Mouse (Mus musculus): Measurements from ENCODE around the gene Strap. TPM values are rescaled to one million over a fixed set of nuclear protein-coding genes. Genes with fewer than 3 reads are reported as not detected.
A peak's percentile ranks its signal among the peaks of the same experiment; 100 is the strongest.

The Strap gene
- total RNA-seq, 1 experiment from 2014 or later: 107 TPM

DNA sequence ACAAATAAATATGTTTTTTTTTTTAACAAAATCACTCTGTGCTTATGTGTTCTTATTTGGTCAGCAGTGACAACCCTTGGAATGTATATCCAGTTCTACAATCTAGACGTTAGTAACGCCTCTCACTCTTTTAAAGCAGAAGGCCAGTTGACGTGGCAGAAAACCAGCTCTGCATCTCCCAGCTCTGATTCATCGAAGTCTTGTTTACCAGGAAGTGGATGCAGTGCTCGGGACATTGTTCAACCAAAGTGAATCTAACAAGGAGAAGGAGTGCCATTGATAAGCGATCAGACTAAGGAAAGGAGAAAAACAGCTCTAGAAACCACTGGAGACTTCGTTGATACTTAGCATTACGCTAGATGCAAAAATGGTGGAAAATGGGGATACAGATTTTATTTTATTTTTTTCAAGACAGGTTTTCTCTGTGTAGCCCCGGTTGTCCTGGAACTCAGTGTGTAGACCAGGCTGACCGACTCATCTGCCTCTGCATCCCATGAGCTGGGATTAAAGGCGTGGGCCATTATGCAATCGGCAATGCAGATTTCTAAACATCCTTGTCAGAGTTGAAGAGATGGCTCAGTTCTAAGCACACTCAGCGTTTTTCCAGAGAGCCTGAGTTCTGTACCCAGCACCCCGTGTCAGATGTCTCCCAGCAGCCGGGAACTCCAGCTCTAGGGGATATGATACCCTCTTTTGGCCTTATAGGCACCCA is 12.5 kb upstream of the Strap start:
- no peak for DNase-seq

DNA sequence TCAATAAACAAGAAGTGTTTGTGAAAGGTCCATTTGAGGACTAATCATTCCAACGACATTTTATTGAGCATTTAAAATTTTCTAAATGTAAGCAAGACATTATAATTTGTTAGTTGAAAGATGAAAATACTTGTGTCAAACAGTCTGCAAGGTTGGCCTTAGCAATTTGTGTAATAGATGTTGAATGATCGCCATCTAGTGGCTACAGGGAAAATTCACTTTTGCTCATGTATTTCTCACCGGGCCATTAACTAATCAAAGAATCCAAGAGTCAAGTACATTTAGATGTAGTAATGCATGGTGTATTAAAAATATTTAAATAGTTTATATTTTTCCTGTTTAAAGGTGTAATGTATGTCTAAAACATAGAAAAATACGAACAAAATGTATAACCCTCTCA is 11.0 kb upstream of the Strap start:
- no peak for DNase-seq

GRCm38 (mm10) chr6:137734460-137734845 is 425 bp upstream of the Strap start:
- DNase-seq: no peak

DNA sequence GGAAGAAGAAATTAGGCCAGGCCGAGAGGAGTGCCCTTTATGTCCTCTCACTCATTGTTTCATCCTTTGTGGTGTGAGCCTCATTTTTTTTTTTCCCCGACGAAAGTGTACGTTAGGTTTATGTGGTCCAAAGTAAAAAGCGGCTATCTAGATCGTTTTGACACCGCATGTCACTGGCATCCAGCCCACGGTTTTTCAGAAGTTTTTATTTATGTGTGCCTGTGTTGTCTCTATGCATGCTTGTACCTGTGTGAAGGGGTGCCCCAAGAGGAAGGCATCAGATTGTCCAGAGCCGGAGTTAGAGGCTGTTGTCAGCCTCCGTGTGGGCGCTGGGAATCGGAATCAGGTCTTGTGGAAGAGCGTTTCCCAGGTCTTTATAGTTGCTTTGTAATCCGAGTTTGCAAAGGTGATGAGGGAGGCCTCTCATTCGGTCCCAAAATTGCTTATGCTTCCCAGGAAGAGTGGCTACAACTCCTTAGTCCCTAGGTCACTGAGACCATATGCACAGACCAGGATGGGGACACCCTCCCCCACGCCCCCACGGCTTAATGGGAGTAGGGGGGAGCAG is 877 bp downstream of the Strap start:
- DNase-seq: no peak

- DNase-seq: no peak
Measured at GRCm38 (mm10) chr6:137740972-137741371, 6.1 kb downstream of the Strap start.

DNA sequence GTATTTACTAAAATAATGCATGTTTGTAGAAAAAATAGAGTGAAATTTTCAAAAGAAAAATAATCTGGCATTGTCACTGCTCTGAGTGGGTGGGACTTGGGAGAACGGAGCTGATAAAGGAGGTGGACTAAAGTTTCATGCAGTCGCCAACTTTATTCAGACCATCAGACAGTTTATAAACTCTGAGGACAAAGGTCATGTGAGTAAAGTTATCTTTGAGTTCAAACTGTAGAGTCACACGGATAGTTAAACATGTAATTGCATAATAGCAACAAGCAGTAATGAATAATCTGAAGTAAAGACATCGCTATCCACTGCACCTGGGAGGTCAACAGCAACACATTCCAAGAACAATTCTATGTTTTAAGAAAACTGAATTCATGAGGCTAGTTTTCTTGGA is 9.8 kb downstream of the Strap start:
- no peak for DNase-seq

DNA sequence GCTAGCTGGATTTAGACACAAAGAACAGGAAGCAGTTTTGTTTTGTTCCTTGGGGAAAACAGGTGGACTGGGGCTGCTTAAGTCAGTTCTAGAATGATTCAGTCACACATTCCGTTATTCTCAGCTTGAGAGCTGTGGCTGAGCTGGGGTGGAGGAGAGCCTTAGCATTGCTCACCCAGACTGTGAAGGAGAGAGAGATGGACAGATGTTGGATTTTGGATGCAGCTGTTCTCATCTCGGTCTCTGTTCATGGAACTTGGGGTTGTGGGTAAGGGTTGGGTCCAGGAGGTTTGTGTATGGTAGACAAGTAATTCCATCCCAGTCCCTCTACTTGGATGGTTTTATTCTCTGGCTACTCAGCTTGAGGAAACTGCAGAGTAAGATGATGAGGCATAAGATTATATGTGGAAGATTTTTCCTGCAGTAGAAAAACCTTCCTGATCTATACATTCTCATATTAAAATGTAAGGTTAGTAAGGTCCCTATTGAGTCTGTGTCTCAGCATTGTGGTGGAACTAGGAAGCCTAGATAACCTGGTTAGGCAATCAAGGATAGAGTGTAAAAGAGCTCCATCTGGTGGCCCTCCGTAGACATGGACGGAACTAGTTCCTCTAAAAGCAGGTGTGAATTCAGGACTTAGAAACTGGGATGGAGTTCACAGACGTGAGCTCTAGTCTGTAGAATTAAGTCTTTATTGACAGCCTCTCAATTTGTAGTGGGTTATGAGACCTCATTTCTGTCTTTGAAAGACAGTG is 12.5 kb downstream of the Strap start:
- no peak for DNase-seq

GRCm38 (mm10) chr6:137751551-137752274 is 16.8 kb downstream of the Strap start:
- DNase-seq: no peak

DNA sequence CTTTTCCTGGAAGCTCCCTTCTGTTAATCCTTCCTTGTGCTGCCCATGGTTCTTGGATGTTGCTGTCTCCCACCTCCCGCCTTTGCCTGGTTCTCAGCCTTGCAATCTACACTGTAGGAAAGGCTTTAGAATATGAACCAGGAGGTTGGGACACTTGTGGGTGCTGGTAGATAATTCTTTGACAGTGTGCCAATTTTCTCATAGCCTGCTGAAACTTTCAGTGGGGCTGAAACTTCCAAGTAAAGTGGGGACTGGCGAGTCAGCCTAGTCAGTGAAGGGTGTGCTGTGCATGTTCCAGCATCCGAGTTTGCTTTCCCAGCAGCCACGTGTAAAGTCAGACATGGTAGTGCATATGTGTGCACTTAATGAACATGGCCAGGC is 17.4 kb downstream of the Strap start:
- DNase-seq: no peak

DNA sequence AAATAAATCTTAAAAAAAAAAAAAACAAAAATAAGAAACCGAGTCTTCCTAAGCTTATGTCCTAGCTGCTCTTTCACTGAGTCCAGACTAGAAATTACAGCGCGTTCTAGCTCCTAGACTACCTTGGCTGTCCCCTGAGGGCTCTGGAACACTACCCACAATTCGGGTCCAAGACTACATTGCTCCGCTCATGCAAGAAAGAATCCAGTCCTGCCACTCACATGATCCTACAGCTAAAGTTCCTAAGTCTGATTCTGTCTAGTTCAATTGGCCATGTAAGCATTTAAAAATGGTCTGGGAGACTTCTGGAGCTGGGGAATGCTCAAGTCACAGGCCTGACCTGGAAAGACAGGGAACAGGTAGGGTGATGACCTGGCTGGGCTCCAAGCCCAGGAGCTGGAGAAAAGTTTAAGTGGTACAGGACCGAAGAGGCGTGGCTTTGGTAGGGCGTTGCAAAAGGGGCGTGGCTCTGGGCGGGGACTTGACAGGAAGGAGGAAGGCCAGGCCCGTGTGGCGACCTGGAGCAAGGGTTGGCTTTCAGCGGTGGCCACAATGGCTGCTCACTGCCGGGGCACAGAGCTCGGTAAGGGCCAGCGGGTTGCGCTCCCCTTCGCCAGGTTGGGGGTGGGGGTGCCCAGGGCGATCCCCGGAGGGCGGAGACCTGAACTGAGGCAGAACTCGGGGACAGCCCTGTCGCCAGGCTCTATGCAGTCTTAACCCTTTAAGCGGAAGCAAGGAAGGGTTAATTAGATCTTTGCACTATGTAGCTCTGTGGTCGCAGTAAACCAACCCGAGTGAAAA is 19.4 kb downstream of the Strap start, which contains the start of gene Dera:
Gene Dera, plus strand, starts transcription at position 491 of the 801 bp plus-strand sequence.
- DNase-seq: peak; percentile 88

DNA sequence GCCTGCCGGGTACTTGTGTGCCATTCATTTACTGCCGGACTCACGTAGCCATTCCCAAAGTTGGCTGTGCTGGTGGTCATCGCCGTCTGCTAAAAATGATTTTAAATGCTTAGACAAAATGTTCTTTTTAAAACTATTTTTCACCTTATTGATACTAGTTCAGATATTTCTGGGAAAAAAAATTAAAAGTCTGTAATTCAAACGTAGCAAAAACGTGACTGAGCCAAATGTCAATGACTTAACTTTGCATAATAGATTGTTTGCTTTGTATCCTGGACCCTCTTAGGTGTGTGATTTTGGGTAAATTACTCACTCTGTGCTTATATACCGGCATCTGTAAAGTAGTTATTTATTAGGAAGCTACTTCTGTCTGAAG is 20.0 kb downstream of the Strap start:
- no peak for DNase-seq

DNA sequence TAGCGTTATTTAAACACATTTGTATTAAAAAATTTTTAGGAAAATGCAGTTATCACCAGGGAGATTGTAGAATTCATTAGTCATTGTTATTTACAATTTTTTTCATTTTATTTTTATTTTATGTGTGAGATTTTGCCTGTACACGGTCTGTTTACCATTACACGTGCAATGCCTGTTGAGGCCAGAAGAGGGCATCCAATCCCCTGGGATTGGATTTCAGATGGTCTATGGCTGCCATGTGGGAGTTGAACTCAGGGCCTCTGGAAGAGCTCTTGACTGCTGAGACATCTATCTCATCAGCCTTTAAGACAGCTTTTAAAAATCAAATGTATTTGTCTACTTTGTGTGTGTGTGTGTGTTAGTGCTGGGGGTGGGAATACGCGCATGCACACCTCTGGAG is 21.4 kb downstream of the Strap start:
- DNase-seq: no peak

DNA sequence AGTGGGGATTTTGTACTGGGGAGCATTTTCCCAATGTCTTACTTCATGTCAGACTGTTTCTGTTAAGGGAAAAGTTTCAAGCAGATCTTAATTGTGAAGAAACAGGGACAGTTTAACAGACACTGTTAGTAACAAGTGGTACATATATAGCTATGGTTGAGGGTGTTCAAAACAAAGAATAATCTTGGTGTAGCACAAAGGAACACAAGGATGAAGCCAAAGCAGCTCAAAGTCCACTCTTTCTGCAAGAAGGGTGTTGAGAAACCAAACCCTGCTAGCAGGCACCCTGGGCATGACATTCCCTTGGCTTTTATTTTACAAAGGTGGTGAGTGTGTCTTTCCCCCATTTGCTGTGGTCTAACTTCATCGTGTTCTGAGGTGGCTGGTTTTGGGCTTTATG is 23.0 kb downstream of the Strap start:
- DNase-seq: no peak

- DNase-seq: no peak
Measured at GRCm38 (mm10) chr6:137759681-137760080, 24.8 kb downstream of the Strap start.

DNA sequence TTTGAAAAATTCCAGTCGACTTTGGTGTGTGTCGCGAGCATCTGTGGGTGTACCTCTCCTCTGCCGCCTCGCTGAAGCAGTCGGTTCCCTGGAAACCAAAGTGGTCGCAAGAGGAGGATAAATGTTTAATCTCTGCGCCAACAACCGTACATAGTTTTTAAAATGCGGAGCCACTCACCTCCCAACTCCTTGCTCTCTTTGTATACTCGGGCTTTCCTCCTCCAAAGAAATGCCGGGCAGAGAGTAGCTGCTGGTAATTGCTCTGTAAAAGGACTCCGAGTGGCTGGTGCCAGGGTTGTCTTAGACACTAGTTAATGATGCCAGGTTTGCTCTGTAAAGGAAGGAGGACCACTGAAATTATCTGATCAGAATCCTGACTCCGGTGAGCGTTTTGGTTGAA is 26.1 kb downstream of the Strap start:
- no peak for DNase-seq

GRCm38 (mm10) chr6:137764572-137765210 is 29.8 kb downstream of the Strap start:
- no peak for DNase-seq

GRCm38 (mm10) chr6:137766177-137766576 is 31.3 kb downstream of the Strap start:
- no peak for DNase-seq

DNA sequence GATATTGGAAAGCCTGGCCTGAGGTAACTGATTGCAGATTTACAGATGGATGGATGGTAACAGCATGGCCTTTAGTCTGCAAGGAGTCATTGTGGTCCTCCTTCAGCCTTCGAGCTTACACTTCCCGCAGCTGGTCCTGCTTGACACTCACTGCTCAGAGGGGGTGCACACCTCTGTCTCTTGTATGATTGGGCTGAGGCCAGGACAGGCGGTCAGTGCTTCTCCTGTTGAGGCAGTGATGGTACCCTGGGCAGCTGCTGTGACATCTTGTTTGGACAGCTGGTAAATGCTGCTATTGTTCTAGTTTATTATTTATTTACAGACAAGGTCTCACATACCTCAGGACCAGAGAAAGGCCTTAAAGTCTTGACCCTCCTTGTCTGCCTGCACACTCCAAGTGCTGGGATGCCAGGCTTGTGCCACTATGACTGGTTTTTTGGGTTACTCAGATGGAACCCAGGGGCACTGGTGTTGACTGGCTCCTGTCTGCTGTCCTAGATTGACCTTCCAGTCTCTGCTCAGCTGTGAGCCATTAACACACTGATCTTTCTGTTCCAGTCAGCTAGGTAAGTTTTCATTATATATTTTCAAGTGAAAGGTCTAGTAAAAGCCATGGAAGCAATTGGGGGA is 36.9 kb downstream of the Strap start:
- no peak for DNase-seq

DNA sequence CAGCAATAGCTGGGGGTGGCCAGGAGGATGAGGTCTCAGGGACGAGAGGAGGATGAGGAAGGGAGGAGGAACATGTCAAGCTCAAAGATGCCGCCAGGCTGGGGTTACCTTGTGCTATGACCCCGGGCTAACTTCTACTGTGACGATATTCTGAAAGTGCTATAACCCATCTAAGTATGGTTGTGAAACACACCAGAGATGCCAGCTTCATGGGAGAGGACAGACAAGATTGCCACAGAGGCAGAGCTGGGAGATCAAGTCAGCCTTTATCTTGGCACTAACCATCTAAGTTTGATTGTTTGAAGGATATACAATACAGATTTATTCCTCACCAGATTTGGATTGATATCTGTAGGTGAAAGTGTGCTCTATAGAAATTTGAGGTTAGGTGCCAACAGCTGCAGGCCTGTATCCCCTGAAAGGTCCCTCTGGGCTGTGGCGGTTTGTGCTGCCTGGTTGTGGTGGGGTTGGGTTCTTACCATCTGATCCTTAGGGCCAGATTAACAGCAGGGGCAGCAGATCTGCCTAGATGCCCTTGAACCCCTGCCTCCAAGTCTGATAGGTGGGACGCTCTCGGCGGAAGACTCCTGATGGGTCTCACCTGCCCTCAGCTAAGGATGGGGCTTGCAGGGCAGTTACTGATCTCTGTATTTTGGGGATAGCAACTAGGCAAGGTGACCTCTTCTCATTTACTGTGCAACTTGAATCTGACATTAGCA is 38.2 kb downstream of the Strap start:
- no peak for DNase-seq

- no peak for DNase-seq
Measured at GRCm38 (mm10) chr6:137773637-137774028, 38.8 kb downstream of the Strap start.

Data from adrenal gland, postnatal 25 days (tissue).